Mouse (Mus musculus): Measurements from ENCODE around the gene Gm17018. TPM values are rescaled to one million over a fixed set of nuclear protein-coding genes. Genes with fewer than 3 reads are reported as not detected.
A peak's percentile ranks its signal among the peaks of the same experiment; 100 is the strongest.

Gm17018 gene
- polyA plus RNA-seq, 1 experiment from 2014 or later: 30.4 TPM

GRCm38 (mm10) chr19:45581257-45581656, 20.8 kb downstream of the Gm17018 start:
- ATAC-seq (ENCODE audit: low FRiP score, low TSS enrichment) (peak; percentile 54; the same call in 1 of the 2 replicates), DNase-seq (ENCODE audit: low spot score) (peak; percentile 78)
- Histone ChIP-seq H3K9me3 (ENCODE audit: control insufficient read depth, low read length) (no peaks in the 10 kb centered on the region), H3K27ac (replicated peaks) (no peak overlapping the region), H3K36me3 (ENCODE audit: control insufficient read depth, insufficient read depth, low read length) (peaks cover 14% of the 10 kb centered on the region; the same call in 1 of the 2 replicates), H3K4me1 (replicated peaks; ENCODE audit: control insufficient read depth, insufficient read depth) (no peaks in the 10 kb centered on the region), H3K27me3 (ENCODE audit: control insufficient read depth, insufficient read depth, low read length) (no peaks in the 10 kb centered on the region), H3K4me3 (ENCODE audit: low read depth, low read length) (no peak overlapping the region), H3K9ac (ENCODE audit: low read length) (no peak overlapping the region), H3K4me2 (replicated peaks; ENCODE audit: low read depth) (no peak overlapping the region)
- TF ChIP-seq EP300 (optimal IDR thresholded peaks at IDR 0.05) (no peak), CTCF (IDR thresholded peaks at IDR 0.05; ENCODE audit: low read depth) (peak; percentile 80)
- WGBS: 47% methylated on average over 3 of the region's 3 CpGs

GRCm38 (mm10) chr19:45582161-45582560, 21.7 kb downstream of the Gm17018 start:
- Histone ChIP-seq H3K4me2 (replicated peaks; ENCODE audit: low read depth) (no peak overlapping the region), H3K4me3 (ENCODE audit: low read depth, low read length) (no peak overlapping the region), H3K27ac (replicated peaks) (no peak overlapping the region), H3K9me3 (ENCODE audit: control insufficient read depth, low read length) (no peaks in the 10 kb centered on the region), H3K4me1 (replicated peaks; ENCODE audit: control insufficient read depth, insufficient read depth) (no peaks in the 10 kb centered on the region), H3K36me3 (ENCODE audit: control insufficient read depth, insufficient read depth, low read length) (peaks cover 10% of the 10 kb centered on the region; the same call in 1 of the 2 replicates), H3K27me3 (ENCODE audit: control insufficient read depth, insufficient read depth, low read length) (no peaks in the 10 kb centered on the region), H3K9ac (ENCODE audit: low read length) (no peak overlapping the region)
- TF ChIP-seq EP300 (optimal IDR thresholded peaks at IDR 0.05) (no peak), CTCF (IDR thresholded peaks at IDR 0.05; ENCODE audit: low read depth) (no peak)
- DNase-seq (ENCODE audit: low spot score) (no peak), ATAC-seq (ENCODE audit: low FRiP score, low TSS enrichment) (no peak)
- 45% methylated on average over 8 of the region's 8 CpGs for WGBS

- TF ChIP-seq EP300 (optimal IDR thresholded peaks at IDR 0.05) (no peak), CTCF (IDR thresholded peaks at IDR 0.05; ENCODE audit: low read depth) (no peak)
- Histone ChIP-seq H3K4me2 (replicated peaks; ENCODE audit: low read depth) (no peak overlapping the region), H3K9ac (ENCODE audit: low read length) (no peak overlapping the region), H3K9me3 (ENCODE audit: control insufficient read depth, low read length) (no peaks in the 10 kb centered on the region), H3K4me3 (ENCODE audit: low read depth, low read length) (no peak overlapping the region), H3K36me3 (ENCODE audit: control insufficient read depth, insufficient read depth, low read length) (peaks cover 5% of the 10 kb centered on the region; the same call in 1 of the 2 replicates), H3K27ac (replicated peaks) (no peak overlapping the region), H3K27me3 (ENCODE audit: control insufficient read depth, insufficient read depth, low read length) (no peaks in the 10 kb centered on the region), H3K4me1 (replicated peaks; ENCODE audit: control insufficient read depth, insufficient read depth) (no peaks in the 10 kb centered on the region)
- ATAC-seq (ENCODE audit: low FRiP score, low TSS enrichment): no peak
- DNase-seq (ENCODE audit: low spot score): no peak
- WGBS: 90% methylated on average over 6 of the region's 6 CpGs
Observed at GRCm38 (mm10) chr19:45583136-45583535, 22.7 kb downstream of the Gm17018 start.

GRCm38 (mm10) chr19:45584856-45585620, 24.6 kb downstream of the Gm17018 start:
- Histone ChIP-seq H3K4me3 (ENCODE audit: low read depth, low read length) (no peak overlapping the region), H3K4me1 (replicated peaks; ENCODE audit: control insufficient read depth, insufficient read depth) (no peaks in the 10 kb centered on the region), H3K9ac (ENCODE audit: low read length) (no peak overlapping the region), H3K27ac (replicated peaks) (no peak overlapping the region), H3K4me2 (replicated peaks; ENCODE audit: low read depth) (no peak overlapping the region), H3K36me3 (ENCODE audit: control insufficient read depth, insufficient read depth, low read length) (peaks cover 2% of the 10 kb centered on the region; the same call in 1 of the 2 replicates), H3K9me3 (ENCODE audit: control insufficient read depth, low read length) (no peaks in the 10 kb centered on the region), H3K27me3 (ENCODE audit: control insufficient read depth, insufficient read depth, low read length) (no peaks in the 10 kb centered on the region)
- TF ChIP-seq EP300 (optimal IDR thresholded peaks at IDR 0.05) (no peak), CTCF (IDR thresholded peaks at IDR 0.05; ENCODE audit: low read depth) (no peak)
- ATAC-seq (ENCODE audit: low FRiP score, low TSS enrichment) (no peak), DNase-seq (ENCODE audit: low spot score) (no peak)
- WGBS: 69% methylated on average over 9 of the region's 9 CpGs

- H3K36me3 ChIP-seq (ENCODE audit: control insufficient read depth, insufficient read depth, low read length): peaks cover 2% of the 10 kb centered on the region; the same call in 1 of the 2 replicates
- H3K4me2 ChIP-seq (replicated peaks; ENCODE audit: low read depth): no peak overlapping the region
- no peaks in the 10 kb centered on the region for H3K4me1 ChIP-seq (replicated peaks; ENCODE audit: control insufficient read depth, insufficient read depth)
- ATAC-seq (ENCODE audit: low FRiP score, low TSS enrichment): no peak
- H3K4me3 ChIP-seq (ENCODE audit: low read depth, low read length): no peak overlapping the region
- TF ChIP-seq CTCF (IDR thresholded peaks at IDR 0.05; ENCODE audit: low read depth) (no peak), EP300 (optimal IDR thresholded peaks at IDR 0.05) (no peak)
- no peaks in the 10 kb centered on the region for H3K9me3 ChIP-seq (ENCODE audit: control insufficient read depth, low read length)
- H3K9ac ChIP-seq (ENCODE audit: low read length): no peak overlapping the region
- DNase-seq (ENCODE audit: low spot score): no peak
- H3K27ac ChIP-seq (replicated peaks): no peak overlapping the region
- H3K27me3 ChIP-seq (ENCODE audit: control insufficient read depth, insufficient read depth, low read length): no peaks in the 10 kb centered on the region
- 74% methylated on average over 3 of the region's 3 CpGs for WGBS
Observed at GRCm38 (mm10) chr19:45586850-45587249, 26.4 kb downstream of the Gm17018 start.

Measured in stomach, postnatal 0 days (tissue).